Mouse (Mus musculus): ENCODE results near the gene Celsr3. TPM values are rescaled to one million over a fixed set of nuclear protein-coding genes. Genes with fewer than 3 reads are reported as not detected.

Gene Celsr3
- total and polyA plus RNA-seq, 3 experiments, result 0.03 to 0.12 TPM; not detected in 1

DNA sequence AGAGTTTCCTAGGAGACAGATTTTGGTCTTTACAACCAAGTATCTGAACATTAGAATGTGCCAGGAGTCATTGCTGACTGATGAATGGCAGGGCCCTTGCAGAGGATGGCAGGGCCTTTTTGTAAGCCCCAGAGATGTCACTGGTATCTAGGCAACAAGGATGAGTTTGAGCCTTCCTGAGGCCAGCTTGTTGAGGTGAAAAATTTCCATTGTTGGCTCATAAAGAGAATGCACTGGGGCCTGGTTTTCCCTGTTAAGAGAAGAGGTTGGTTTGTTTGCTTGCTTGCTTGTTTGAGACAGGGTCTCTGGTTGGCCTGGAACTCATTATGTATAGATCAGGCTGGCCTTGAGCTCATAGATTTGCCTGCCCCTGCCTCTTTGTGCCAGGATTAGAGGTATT is 40.7 kb upstream of the Celsr3 start:
- no peak for TF ChIP-seq USF1 (IDR thresholded peaks at IDR 0.05; ENCODE audit: low read depth, low read length)
- no peak for TF ChIP-seq POLR2AphosphoS5 (IDR thresholded peaks at IDR 0.05; ENCODE audit: borderline replicate concordance, low read depth, low read length)
- TF ChIP-seq GABPA (IDR thresholded peaks at IDR 0.05; ENCODE audit: low read depth, low read length), result no peak
- TF ChIP-seq MYB (IDR thresholded peaks at IDR 0.05; ENCODE audit: low read depth, low read length), result no peak
- TF ChIP-seq JUND (IDR thresholded peaks at IDR 0.05; ENCODE audit: low read depth, low read length), result no peak
- TF ChIP-seq MAZ (IDR thresholded peaks at IDR 0.05; ENCODE audit: low read depth, low read length), result no peak
- no peak for TF ChIP-seq ZMIZ1 (IDR thresholded peaks at IDR 0.05; ENCODE audit: low read depth, low read length)
- no peak for TF ChIP-seq NRF1 (IDR thresholded peaks at IDR 0.05; ENCODE audit: insufficient read depth, low read depth, low read length, poor library complexity, severe bottlenecking)
- TF ChIP-seq ZKSCAN1 (IDR thresholded peaks at IDR 0.05; ENCODE audit: low read depth, low read length), result no peak
- TF ChIP-seq NELFE (IDR thresholded peaks at IDR 0.05; ENCODE audit: low read depth, low read length), result no peak
- TF ChIP-seq RAD21 (IDR thresholded peaks at IDR 0.05; ENCODE audit: low read depth, low read length), result no peak
- no peak for TF ChIP-seq CHD1 (IDR thresholded peaks at IDR 0.05; ENCODE audit: low read depth, low read length)
- no peak for TF ChIP-seq POLR2A (IDR thresholded peaks at IDR 0.05; ENCODE audit: control insufficient read depth in 1 of 2, insufficient read depth in 1 of 2, low read depth in 1 of 2, low read length in 2 of 2, poor library complexity in 1 of 2)
- Histone ChIP-seq H3K36me3 (ENCODE audit: control insufficient read depth in 1 of 2, insufficient read depth in 2 of 2, low read length in 2 of 2) (peaks cover 0 to 13% of the 10 kb centered on the region in 2 experiments; a peak in 2 of 4 replicates), H3K4me3 (ENCODE audit: control insufficient read depth in 1 of 2, insufficient read depth in 1 of 2, low read depth in 2 of 2, low read length in 2 of 2) (no peak overlapping the region), H3K79me2 (ENCODE audit: control insufficient read depth, insufficient read depth, low read length, poor library complexity) (peaks cover 41% of the 10 kb centered on the region), H3K27me3 (ENCODE audit: control insufficient read depth in 1 of 2, insufficient read depth in 2 of 2, low read length in 2 of 2) (no peaks in the 10 kb centered on the region), H3K4me1 (ENCODE audit: control insufficient read depth in 1 of 2, insufficient read depth in 2 of 2, low read length in 2 of 2) (peaks cover 0 to 6% of the 10 kb centered on the region in 2 experiments; a peak in 3 of 4 replicates), H3K9ac (ENCODE audit: control insufficient read depth, low read depth, low read length, poor library complexity, severe bottlenecking) (no peak overlapping the region), H3K9me3 (replicated peaks; ENCODE audit: insufficient read depth, low read length) (no peaks in the 10 kb centered on the region), H3K27ac (ENCODE audit: control insufficient read depth, low read depth, low read length) (no peak overlapping the region)
- no peak for DNase-seq (ENCODE audit: low read depth, low spot score)

DNA sequence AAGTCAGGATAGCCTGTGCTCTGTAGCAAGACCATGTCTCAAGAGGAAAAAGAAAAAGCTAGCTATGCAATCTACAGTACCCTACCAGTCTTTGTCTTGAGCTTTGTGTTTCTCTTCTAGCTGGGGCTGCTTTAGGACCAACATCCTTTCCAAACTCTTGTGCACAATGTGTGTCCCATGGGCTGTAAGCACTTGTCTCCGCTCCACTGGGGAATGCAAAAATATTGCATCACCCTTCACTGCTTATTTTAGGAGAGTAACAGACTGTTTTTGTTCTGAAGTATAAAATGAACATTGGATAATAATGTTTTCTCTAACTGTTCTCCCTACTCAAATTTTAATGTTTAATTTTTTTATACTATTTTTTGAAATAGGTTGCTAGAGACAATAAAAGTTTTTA is 39.6 kb upstream of the Celsr3 start:
- Histone ChIP-seq H3K9me3 (replicated peaks; ENCODE audit: insufficient read depth, low read length) (no peaks in the 10 kb centered on the region), H3K79me2 (ENCODE audit: control insufficient read depth, insufficient read depth, low read length, poor library complexity) (peaks cover 46% of the 10 kb centered on the region), H3K4me1 (ENCODE audit: control insufficient read depth in 1 of 2, insufficient read depth in 2 of 2, low read length in 2 of 2) (peaks cover under 1 to 6% of the 10 kb centered on the region in 2 experiments), H3K27me3 (ENCODE audit: control insufficient read depth in 1 of 2, insufficient read depth in 2 of 2, low read length in 2 of 2) (no peaks in the 10 kb centered on the region), H3K9ac (ENCODE audit: control insufficient read depth, low read depth, low read length, poor library complexity, severe bottlenecking) (no peak overlapping the region), H3K4me3 (ENCODE audit: control insufficient read depth in 1 of 2, insufficient read depth in 1 of 2, low read depth in 2 of 2, low read length in 2 of 2) (no peak overlapping the region), H3K27ac (ENCODE audit: control insufficient read depth, low read depth, low read length) (no peak overlapping the region), H3K36me3 (ENCODE audit: control insufficient read depth in 1 of 2, insufficient read depth in 2 of 2, low read length in 2 of 2) (peaks cover 0 to 16% of the 10 kb centered on the region in 2 experiments; a peak in 2 of 4 replicates)
- TF ChIP-seq E2F4 (IDR thresholded peaks at IDR 0.05; ENCODE audit: borderline replicate concordance, low read depth, low read length), result no peak
- no peak for TF ChIP-seq CHD2 (IDR thresholded peaks at IDR 0.05; ENCODE audit: low read length)
- no peak for TF ChIP-seq CHD1 (IDR thresholded peaks at IDR 0.05; ENCODE audit: low read depth, low read length)
- TF ChIP-seq JUND (IDR thresholded peaks at IDR 0.05; ENCODE audit: low read depth, low read length), result no peak
- no peak for TF ChIP-seq NRF1 (IDR thresholded peaks at IDR 0.05; ENCODE audit: insufficient read depth, low read depth, low read length, poor library complexity, severe bottlenecking)
- TF ChIP-seq UBTF (IDR thresholded peaks at IDR 0.05; ENCODE audit: borderline replicate concordance, insufficient read depth, low read depth, low read length), result no peak
- TF ChIP-seq TBP (IDR thresholded peaks at IDR 0.05; ENCODE audit: low read depth, low read length), result no peak
- TF ChIP-seq MEF2A (IDR thresholded peaks at IDR 0.05; ENCODE audit: extremely low read depth, insufficient replicate concordance, low read depth, low read length, poor library complexity, severe bottlenecking), result no peak
- no peak for TF ChIP-seq ZC3H11A (IDR thresholded peaks at IDR 0.05; ENCODE audit: low read depth, low read length)
- no peak for TF ChIP-seq HCFC1 (IDR thresholded peaks at IDR 0.05; ENCODE audit: low read depth, low read length)
- no peak for TF ChIP-seq MAFK (IDR thresholded peaks at IDR 0.05; ENCODE audit: borderline replicate concordance, low read depth, low read length)
- no peak for TF ChIP-seq POLR2A (IDR thresholded peaks at IDR 0.05; ENCODE audit: control insufficient read depth in 1 of 2, insufficient read depth in 1 of 2, low read depth in 1 of 2, low read length in 2 of 2, poor library complexity in 1 of 2)
- TF ChIP-seq MAX (IDR thresholded peaks at IDR 0.05; ENCODE audit: low read length), result no peak
- DNase-seq (ENCODE audit: low read depth, low spot score), result no peak
